Mouse (Mus musculus): ENCODE data around the gene Kctd4. TPM values are rescaled to one million over a fixed set of nuclear protein-coding genes. Genes with fewer than 3 reads are reported as not detected.
A peak's percentile ranks its signal among the peaks of the same experiment; 100 is the strongest.
"Not testable (repeated sequence)": the region's sequence is repeated elsewhere in the genome, so short reads cannot be mapped to it uniquely, and the experiment has no call there.

The Kctd4 gene
- polyA plus RNA-seq (2015; fragmentation: Nextera tagmentation; extraction: Ambion mirVana): 9.3 and 9.7 TPM in 2 replicates

DNA sequence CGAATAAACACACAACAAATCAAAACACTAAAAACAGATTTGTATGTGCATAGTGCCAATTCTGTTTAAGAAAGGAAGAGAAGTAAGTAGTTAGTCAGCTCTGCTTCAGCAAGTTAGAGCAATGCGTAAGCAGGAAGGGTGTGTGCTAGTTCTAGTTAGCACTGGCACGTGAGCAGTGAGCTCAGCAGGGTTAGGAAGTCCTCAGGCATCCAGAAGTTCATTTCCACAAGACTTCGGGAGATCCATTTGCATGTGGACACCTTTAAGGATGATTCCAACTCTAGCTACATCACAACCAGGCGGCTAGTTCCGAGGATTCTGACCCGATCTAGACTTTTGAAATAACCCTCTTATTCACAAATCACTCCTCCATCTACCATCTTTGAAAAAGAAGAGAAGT lies at the start of gene Kctd4:
Gene Kctd4, plus strand, starts transcription at position 244 of the 400 bp plus-strand sequence.
- no peaks in the 10 kb centered on the region for H3K27me3 ChIP-seq (ENCODE audit: control insufficient read depth, insufficient read depth, low read depth, low read length)
- H3K9ac ChIP-seq (ENCODE audit: low read depth, low read length): no peak within 1 kb of the TSS
- ATAC-seq: no peak
- no peaks in the 10 kb centered on the region for H3K4me1 ChIP-seq (ENCODE audit: control insufficient read depth, insufficient read depth, low read length)
- no peak within 1 kb of the TSS for H3K27ac ChIP-seq (ENCODE audit: low read length)
- no peak within 1 kb of the TSS for H3K4me2 ChIP-seq (ENCODE audit: low read length)
- no peaks in the 10 kb centered on the region for H3K36me3 ChIP-seq (ENCODE audit: control insufficient read depth, insufficient read depth, low read length)
- no peak within 1 kb of the TSS for H3K4me3 ChIP-seq (ENCODE audit: low read depth, low read length)
- H3K9me3 ChIP-seq (replicated peaks; ENCODE audit: control insufficient read depth, low read length, poor library complexity, severe bottlenecking): no peaks in the 10 kb centered on the region
- 84% methylated on average over 7 of the region's 7 CpGs for WGBS

DNA sequence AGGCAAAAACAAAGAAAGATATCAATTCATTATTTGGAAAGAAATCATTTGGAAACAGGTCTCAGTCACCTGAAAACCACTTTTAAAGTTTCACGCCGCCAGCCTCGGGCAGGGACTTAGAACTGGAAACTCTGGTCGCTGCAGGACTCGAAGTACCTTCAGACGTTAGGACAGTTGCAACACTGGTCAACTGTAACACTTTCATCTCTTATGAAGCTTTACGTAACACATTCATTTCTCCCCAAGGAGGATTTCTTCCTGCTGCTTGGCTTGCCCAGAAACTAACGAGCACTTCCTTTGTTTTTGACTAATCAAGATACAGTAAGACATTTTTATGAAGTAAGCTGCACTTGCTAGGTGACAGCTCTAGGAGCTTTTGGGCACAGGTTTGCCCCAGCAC lies 47.9 kb upstream of the Kctd4 start:
- H3K27ac ChIP-seq (ENCODE audit: low read length): no peak overlapping the region
- WGBS: 86% methylated on average over 8 of the region's 8 CpGs
- no peak overlapping the region for H3K9ac ChIP-seq (ENCODE audit: low read depth, low read length)
- ATAC-seq: no peak
- H3K27me3 ChIP-seq (ENCODE audit: control insufficient read depth, insufficient read depth, low read depth, low read length): no peaks in the 10 kb centered on the region
- 0 out of 2 replicates have a peak, but pooled peaks cover 3% of the 10 kb centered on the region for H3K4me1 ChIP-seq (ENCODE audit: control insufficient read depth, insufficient read depth, low read length)
- no peak overlapping the region for H3K4me3 ChIP-seq (ENCODE audit: low read depth, low read length)
- no peak overlapping the region for H3K4me2 ChIP-seq (ENCODE audit: low read length)
- no peaks in the 10 kb centered on the region for H3K9me3 ChIP-seq (replicated peaks; ENCODE audit: control insufficient read depth, low read length, poor library complexity, severe bottlenecking)
- peaks cover 3% of the 10 kb centered on the region; the same call in 1 of the 2 replicates for H3K36me3 ChIP-seq (ENCODE audit: control insufficient read depth, insufficient read depth, low read length)

DNA sequence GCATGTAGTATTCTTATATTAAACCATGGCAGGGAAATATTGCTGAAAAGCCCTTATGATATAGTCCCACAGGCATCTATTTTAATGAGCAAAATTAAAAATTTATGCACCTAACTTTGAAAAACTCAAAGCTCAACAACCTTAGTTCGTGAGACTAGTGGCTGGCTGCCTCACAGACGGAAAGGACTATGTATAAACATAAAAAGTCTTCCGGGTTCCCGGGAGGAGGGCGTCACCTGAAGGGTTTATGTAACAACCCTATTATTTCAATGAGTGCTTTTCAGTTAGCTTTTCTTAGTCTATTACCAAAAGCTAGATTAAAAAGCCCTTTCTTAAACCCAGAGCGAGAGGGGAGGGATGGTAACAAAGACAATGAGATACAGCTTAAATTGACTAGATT lies 42.8 kb upstream of the Kctd4 start:
- no peak overlapping the region for H3K4me2 ChIP-seq (ENCODE audit: low read length)
- 0 out of 2 replicates have a peak, but pooled peaks cover 8% of the 10 kb centered on the region for H3K4me1 ChIP-seq (ENCODE audit: control insufficient read depth, insufficient read depth, low read length)
- H3K36me3 ChIP-seq (ENCODE audit: control insufficient read depth, insufficient read depth, low read length): no peaks in the 10 kb centered on the region
- H3K27ac ChIP-seq (ENCODE audit: low read length): peak overlapping the region; percentile 47; the same call in 1 of the 2 replicates
- H3K9me3 ChIP-seq (replicated peaks; ENCODE audit: control insufficient read depth, low read length, poor library complexity, severe bottlenecking): no peaks in the 10 kb centered on the region
- WGBS: 53% methylated on average over 6 of the region's 6 CpGs
- no peak overlapping the region for H3K9ac ChIP-seq (ENCODE audit: low read depth, low read length)
- no peaks in the 10 kb centered on the region for H3K27me3 ChIP-seq (ENCODE audit: control insufficient read depth, insufficient read depth, low read depth, low read length)
- 0 out of 2 replicates have a peak, but pooled peaks have one; percentile 28 for ATAC-seq
- no peak overlapping the region for H3K4me3 ChIP-seq (ENCODE audit: low read depth, low read length)

DNA sequence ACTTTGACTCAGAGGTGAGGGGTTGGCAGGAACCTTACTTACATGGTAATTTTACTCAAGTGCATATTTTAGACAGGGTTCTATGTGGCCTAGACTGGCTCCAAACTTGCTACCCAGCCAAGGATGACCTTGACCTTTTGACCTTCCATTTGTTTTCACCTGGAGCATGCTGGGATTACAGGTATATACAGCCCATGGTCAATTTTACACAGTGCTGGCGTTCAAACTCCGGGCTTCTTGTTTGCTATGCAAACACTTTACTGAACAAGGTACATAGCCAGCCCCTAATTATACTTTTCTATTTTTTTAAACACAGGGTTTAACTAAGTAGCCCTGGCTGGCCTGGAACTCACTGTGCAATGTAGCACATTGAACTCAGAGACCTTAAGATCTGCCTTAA lies 42.1 kb upstream of the Kctd4 start:
- Histone ChIP-seq H3K27me3 (ENCODE audit: control insufficient read depth, insufficient read depth, low read depth, low read length) (no peaks in the 10 kb centered on the region), H3K27ac (ENCODE audit: low read length) (no peak overlapping the region), H3K9me3 (replicated peaks; ENCODE audit: control insufficient read depth, low read length, poor library complexity, severe bottlenecking) (no peaks in the 10 kb centered on the region), H3K4me1 (ENCODE audit: control insufficient read depth, insufficient read depth, low read length) (0 out of 2 replicates have a peak, but pooled peaks cover 8% of the 10 kb centered on the region), H3K4me3 (ENCODE audit: low read depth, low read length) (no peak overlapping the region), H3K36me3 (ENCODE audit: control insufficient read depth, insufficient read depth, low read length) (no peaks in the 10 kb centered on the region), H3K9ac (ENCODE audit: low read depth, low read length) (no peak overlapping the region), H3K4me2 (ENCODE audit: low read length) (no peak overlapping the region)
- WGBS: 94% methylated on average over 2 of the region's 2 CpGs
- ATAC-seq: no peak

- no peaks in the 10 kb centered on the region for H3K9me3 ChIP-seq (replicated peaks; ENCODE audit: control insufficient read depth, low read length, poor library complexity, severe bottlenecking)
- no peak overlapping the region for H3K4me2 ChIP-seq (ENCODE audit: low read length)
- ATAC-seq: peak; percentile 62; the same call in 1 of the 2 replicates
- no peaks in the 10 kb centered on the region for H3K27me3 ChIP-seq (ENCODE audit: control insufficient read depth, insufficient read depth, low read depth, low read length)
- H3K27ac ChIP-seq (ENCODE audit: low read length): peak overlapping the region; percentile 15; the same call in 1 of the 2 replicates
- H3K36me3 ChIP-seq (ENCODE audit: control insufficient read depth, insufficient read depth, low read length): no peaks in the 10 kb centered on the region
- 62% methylated on average over 1 of the region's 1 CpGs for WGBS
- H3K4me3 ChIP-seq (ENCODE audit: low read depth, low read length): no peak overlapping the region
- no peak overlapping the region for H3K9ac ChIP-seq (ENCODE audit: low read depth, low read length)
- H3K4me1 ChIP-seq (ENCODE audit: control insufficient read depth, insufficient read depth, low read length): peaks cover 6% of the 10 kb centered on the region; the same call in 1 of the 2 replicates
These were observed 31.3 kb upstream of the Kctd4 start for GRCm38 (mm10) chr14:75923314-75924052.

DNA sequence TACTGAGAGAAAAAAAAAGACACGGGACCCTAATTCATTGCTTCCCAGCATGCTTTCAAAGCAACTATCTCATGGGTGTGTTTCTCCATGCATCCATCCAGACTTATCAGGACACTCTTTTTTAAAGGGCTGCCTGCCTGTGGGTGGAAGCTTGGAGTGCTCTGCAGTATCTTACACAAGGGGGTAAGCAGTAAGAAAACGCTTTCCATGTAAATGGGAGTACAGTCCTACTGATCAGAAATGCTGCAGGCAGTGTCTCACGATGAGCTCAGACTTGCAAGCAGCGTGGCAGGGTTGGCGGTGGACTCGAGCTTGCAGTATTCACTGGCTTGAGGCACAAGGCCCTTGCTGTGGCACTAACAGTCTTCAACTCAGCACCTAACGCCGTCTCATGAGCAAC lies 25.1 kb upstream of the Kctd4 start:
- not testable (repeated sequence) for H3K36me3 ChIP-seq (ENCODE audit: control insufficient read depth, insufficient read depth, low read length); H3K4me1 ChIP-seq (ENCODE audit: control insufficient read depth, insufficient read depth, low read length); ATAC-seq; H3K4me3 ChIP-seq (ENCODE audit: low read depth, low read length); H3K4me2 ChIP-seq (ENCODE audit: low read length); H3K27ac ChIP-seq (ENCODE audit: low read length); H3K27me3 ChIP-seq (ENCODE audit: control insufficient read depth, insufficient read depth, low read depth, low read length); H3K9ac ChIP-seq (ENCODE audit: low read depth, low read length); H3K9me3 ChIP-seq (replicated peaks; ENCODE audit: control insufficient read depth, low read length, poor library complexity, severe bottlenecking)
- WGBS: 81% methylated on average over 8 of the region's 8 CpGs

DNA sequence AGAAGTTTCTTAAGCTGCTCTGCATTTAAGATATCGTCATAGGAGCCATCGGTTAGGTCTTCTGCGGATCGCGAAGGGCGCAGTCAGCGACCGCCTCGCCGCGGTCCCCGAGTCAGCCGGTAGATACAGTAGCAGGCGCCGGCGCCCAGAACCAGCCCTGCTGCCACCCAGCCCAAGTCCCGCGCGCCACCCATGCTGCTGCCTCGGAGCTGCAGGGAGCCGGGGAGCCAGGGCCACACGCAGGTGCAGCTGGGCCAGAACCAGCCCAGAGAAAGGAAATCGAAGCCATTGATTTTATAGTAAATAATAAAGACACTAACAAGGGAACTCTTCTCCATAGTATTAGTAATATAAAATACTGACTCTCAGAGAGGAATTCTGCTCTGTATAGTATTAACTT lies 23.5 kb upstream of the Kctd4 start:
- 96% methylated on average over 23 of the region's 23 CpGs for WGBS
- Histone ChIP-seq H3K27ac (ENCODE audit: low read length) (no peak overlapping the region), H3K4me2 (ENCODE audit: low read length) (no peak overlapping the region), H3K4me1 (ENCODE audit: control insufficient read depth, insufficient read depth, low read length) (no peaks in the 10 kb centered on the region), H3K36me3 (ENCODE audit: control insufficient read depth, insufficient read depth, low read length) (no peaks in the 10 kb centered on the region), H3K27me3 (ENCODE audit: control insufficient read depth, insufficient read depth, low read depth, low read length) (no peaks in the 10 kb centered on the region), H3K9ac (ENCODE audit: low read depth, low read length) (no peak overlapping the region), H3K4me3 (ENCODE audit: low read depth, low read length) (no peak overlapping the region), H3K9me3 (replicated peaks; ENCODE audit: control insufficient read depth, low read length, poor library complexity, severe bottlenecking) (no peaks in the 10 kb centered on the region)
- no peak for ATAC-seq

DNA sequence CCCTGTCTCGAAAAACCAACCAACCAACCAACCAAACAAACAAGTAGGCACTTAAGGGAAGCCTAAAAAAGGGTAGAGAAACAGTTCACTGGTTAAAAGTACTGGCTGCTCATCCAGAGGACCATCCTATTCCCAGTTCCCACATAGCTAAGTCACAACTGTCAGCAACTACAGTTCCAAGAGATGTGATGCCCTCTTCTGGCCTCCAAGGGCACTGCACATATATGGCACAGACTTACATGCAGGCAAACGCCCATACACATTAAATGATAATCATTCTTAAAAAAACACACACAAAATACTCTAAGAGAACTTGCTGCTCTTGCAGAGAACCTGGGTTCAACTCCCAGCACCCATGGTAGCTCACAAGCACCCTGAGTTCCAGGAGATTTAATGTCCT lies 20.4 kb upstream of the Kctd4 start:
- no peak for ATAC-seq
- H3K4me3 ChIP-seq (ENCODE audit: low read depth, low read length): no peak overlapping the region
- no peaks in the 10 kb centered on the region for H3K27me3 ChIP-seq (ENCODE audit: control insufficient read depth, insufficient read depth, low read depth, low read length)
- H3K9ac ChIP-seq (ENCODE audit: low read depth, low read length): no peak overlapping the region
- H3K36me3 ChIP-seq (ENCODE audit: control insufficient read depth, insufficient read depth, low read length): no peaks in the 10 kb centered on the region
- no peaks in the 10 kb centered on the region for H3K9me3 ChIP-seq (replicated peaks; ENCODE audit: control insufficient read depth, low read length, poor library complexity, severe bottlenecking)
- H3K4me2 ChIP-seq (ENCODE audit: low read length): no peak overlapping the region
- no peaks in the 10 kb centered on the region for H3K4me1 ChIP-seq (ENCODE audit: control insufficient read depth, insufficient read depth, low read length)
- no peak overlapping the region for H3K27ac ChIP-seq (ENCODE audit: low read length)
- 97% methylated on average over 2 of the region's 2 CpGs for WGBS

DNA sequence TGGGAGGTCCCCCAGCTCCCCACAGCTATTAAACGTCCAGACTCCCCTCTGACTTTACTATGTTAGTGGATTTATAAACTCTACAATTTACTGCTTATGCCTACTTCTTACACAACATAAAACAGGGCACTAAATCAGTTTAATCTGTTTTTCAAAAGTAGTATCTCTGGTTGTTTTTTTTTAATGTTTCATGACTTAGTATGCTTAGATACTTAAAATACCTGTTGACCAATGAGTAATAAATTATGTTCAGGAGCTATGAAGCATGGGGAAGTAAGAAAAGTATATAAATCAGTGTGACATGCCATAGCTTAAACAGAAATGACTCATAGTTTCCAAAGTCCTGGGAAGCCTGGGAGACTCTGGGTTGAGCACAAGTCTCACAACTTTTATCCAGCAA lies 17.1 kb upstream of the Kctd4 start:
- H3K27me3 ChIP-seq (ENCODE audit: control insufficient read depth, insufficient read depth, low read depth, low read length): no peaks in the 10 kb centered on the region
- no peak overlapping the region for H3K4me3 ChIP-seq (ENCODE audit: low read depth, low read length)
- no peak overlapping the region for H3K4me2 ChIP-seq (ENCODE audit: low read length)
- no peaks in the 10 kb centered on the region for H3K36me3 ChIP-seq (ENCODE audit: control insufficient read depth, insufficient read depth, low read length)
- no peak overlapping the region for H3K27ac ChIP-seq (ENCODE audit: low read length)
- no peak overlapping the region for H3K9ac ChIP-seq (ENCODE audit: low read depth, low read length)
- H3K4me1 ChIP-seq (ENCODE audit: control insufficient read depth, insufficient read depth, low read length): no peaks in the 10 kb centered on the region
- ATAC-seq: no peak
- no peaks in the 10 kb centered on the region for H3K9me3 ChIP-seq (replicated peaks; ENCODE audit: control insufficient read depth, low read length, poor library complexity, severe bottlenecking)
- 68% methylated on average over 1 of the region's 1 CpGs for WGBS

Measured in midbrain, embryonic 16.5 days (tissue).